Mouse (Mus musculus) CD4-positive helper T cell, adult 2 months (primary cell): ENCODE measurements around the gene Lrrc30.

ENCODE experiments used
- DNase-seq: peaks from one replicate; pipeline ENCODE4 v3.0.0-alpha.2; 2012; ENCODE audit warnings: low read depth, missing footprints, low spot score

Lrrc30 gene

DNA sequence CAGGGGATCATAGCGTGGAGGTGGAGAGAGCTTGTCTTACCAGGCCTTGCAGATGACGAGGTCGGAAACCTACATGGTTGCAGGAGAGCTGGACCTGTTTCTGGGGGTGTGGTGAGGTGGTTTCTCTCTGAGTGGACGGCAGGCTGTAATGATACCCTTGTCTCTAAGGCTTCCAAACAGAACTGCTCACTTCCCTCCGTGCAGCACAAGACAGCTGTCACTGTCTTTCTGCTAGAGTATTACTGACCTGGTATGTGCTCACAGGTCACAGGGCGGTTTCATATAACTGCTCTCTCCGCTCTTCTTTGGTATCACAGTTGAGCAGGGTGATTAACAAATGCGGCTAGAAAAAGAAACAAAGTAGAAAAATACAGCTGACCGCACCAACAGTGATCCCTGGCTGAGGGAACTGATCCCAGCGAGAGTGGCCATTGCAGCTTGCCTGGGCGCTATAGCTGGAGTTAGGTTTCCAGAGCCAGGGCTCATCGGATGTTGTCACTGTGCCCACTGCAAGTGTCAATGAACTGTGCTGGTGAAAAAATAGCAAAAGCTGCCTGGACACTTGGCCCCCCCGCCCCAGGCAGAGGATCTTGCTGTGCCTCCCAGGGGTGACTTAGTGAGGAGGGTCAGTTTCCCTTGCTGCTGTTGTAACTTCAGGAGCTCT lies at the start of gene Lrrc30:
Gene Lrrc30 (minus strand): TSS at position 48 of the 664 bp plus-strand sequence.
- no peak for DNase-seq

DNA sequence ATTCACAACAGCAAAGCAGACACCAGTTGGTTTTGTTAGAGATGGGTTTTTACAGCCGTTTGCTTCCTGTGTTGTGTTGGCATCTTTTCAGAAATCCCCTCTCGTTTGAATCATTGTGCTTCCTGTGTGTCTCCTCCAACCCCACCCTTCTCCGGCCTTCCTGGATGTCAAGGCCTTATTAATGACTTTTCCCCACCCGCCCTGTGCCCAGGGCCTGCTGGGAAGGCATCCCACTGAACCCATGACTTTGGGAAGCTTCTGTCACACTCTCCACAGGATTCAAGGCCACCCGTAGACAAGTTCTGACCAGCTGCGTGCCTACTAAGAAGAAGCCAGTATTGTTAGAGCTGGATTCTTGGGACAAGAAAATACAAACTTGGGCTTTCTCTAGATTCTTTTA lies 48.6 kb upstream of the Lrrc30 start:
- no peak for DNase-seq

DNA sequence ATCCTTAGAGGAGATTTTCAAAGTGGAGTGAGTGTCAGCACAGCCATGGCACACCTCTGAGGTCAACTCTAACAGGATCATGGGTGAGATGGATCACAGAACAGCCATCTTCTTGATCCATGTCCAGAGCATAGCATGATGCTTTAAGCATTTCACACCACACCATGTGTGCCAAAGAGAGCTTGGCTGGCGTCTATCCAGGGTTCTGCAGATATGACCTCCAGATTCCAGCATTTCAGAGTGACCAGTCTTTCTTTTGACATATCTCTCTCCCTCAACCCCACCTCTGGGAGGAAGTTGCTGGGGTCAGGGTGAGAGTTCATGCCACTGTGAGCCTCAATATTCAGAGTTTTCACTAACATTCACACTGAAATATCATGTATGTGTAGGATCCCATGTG lies 46.1 kb upstream of the Lrrc30 start:
- no peak for DNase-seq

DNA sequence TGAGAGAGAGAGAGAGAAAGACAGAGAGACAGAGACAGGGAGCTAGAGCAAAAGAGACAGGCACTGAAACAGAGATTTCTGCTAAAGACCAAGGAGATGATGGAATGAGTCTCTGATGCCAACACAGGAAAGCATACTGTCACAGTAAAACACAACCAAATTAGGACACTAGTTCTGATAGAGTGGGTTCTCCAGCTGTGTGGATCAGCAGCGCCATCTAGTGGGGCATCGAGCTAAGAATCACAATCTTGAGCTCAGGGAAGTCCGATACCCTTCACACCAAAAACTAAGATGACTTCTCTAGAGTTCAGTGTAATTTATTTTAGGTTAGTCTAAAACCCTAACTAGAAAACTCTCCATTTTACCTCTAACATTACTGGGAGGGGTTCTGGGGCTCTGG lies 35.5 kb upstream of the Lrrc30 start:
- DNase-seq: no peak

DNA sequence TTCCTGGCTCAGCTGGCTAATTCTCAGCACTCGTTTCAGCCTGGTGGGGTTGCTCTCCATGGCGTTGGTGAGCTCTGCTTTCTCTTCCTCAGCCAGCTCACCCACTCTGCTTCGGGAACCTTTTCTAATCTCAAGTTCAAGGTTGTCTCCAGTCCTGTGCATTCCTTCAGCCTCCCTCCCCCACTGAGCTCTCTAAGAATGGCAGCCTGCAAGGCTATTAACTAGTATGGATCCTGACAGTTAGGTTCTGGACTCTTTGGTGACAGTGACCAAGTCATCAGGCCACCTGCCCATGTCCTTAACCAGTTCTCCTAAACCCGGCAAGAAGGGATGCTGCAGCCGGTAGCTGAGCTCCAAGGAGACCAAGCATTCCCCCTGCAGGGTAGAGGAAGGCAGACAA lies 34.5 kb upstream of the Lrrc30 start:
- no peak for DNase-seq

DNA sequence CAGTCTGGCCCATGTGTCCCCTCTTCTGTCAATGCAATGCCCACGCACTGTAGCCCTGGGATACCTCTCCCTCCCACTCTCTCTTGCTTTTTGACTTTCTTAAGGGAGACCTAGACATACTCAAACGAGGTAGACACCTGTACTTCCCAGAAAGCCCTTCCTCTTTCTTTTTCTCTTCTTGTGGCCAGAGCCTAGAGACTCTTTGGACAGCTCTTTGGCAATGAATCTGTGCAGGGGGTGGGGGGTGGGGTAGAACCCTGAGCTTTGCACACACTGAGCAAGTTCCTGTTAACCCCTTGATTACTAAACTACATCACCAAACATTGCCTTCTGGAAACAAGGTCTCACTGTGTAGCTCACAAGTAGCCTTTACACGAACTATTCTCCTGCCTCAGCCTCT lies 31.8 kb upstream of the Lrrc30 start:
- no peak for DNase-seq

DNA sequence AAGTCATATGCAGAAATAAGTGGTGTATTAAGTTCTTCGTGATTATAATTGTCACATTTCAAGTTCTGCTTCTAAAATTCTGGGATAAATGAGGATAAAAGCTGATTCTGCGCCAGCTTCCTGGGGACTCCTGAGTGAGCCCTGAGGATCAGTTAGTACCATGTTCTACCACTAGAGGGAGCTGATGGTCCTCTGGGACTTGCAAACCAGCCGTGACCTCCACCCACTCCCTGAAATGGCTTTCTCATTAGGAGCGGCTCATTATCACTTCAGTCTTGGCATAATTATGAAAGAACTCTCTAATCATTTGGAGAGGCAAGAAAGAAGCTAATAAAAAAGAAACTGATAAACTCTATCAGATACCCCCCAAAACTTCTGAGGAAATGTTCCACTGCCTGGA lies 19.0 kb upstream of the Lrrc30 start:
- DNase-seq: no peak

DNA sequence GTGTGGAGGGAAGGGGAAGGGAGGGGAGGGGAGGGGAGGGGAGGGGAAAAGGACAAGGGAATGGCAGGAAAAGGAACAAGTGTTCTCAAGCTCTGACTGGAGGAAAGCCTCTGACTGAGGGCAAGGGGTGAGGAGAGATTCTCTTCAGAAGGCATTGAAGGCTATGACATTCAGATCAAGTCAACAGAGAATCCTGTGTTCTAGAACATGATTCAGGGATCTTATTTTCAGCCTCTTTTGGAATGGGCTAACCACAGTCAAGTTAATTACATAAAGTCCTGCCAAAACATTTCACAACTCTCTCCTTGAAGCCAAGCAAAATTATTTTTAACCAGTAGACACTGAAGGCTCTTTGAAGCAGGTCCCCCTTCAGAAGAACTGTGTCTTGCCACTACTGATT lies 9.1 kb upstream of the Lrrc30 start:
- DNase-seq: no peak

DNA sequence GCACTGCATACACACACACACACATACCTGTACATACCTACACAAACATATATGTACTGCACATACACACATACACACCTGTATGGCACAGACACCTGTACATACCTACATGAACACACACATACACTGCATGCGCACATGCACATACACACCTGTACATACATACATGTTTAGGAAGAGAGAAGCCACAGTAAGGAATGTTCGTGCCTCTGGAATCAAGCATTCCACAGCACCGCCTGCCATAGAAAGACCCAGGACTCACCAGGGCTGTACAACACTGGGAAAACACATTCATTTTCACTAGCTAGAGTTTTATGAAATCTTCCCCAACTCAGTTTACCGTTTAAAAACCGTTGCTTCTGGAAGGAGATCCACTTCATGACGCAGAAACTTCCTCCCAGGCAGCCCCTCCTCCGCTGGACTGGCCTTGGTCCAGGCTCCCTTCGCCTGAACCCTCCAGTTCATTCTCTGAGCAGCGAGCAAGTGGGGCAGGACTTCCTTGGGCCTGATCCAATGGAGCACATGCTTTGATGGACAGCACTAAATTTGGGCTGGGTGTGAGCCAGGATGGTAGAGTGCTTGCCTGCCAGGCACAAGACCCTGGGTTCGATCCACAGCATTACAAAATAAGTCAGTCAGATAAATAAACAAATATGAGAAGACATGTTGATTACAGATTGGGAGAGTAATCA lies 5.7 kb upstream of the Lrrc30 start:
- no peak for DNase-seq

DNA sequence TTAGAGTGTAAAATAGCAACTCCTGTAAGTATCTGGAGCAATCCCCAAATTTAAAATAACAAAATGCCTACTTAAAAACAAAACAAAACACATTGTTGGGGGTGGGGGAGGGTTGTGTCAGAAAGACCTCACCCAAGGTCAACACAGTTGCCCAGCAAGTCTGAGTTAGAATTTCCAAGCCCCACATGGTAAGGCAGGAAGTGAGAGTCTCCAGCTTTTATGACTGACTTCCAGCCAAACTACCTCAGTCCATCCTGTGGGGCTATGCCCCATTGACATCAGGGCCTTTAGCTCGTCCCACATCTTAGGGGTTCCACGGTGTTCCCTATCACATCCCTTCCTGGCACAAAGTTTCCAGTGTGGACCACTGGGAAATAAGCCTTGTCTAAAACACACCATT lies 4.4 kb upstream of the Lrrc30 start:
- no peak for DNase-seq

DNA sequence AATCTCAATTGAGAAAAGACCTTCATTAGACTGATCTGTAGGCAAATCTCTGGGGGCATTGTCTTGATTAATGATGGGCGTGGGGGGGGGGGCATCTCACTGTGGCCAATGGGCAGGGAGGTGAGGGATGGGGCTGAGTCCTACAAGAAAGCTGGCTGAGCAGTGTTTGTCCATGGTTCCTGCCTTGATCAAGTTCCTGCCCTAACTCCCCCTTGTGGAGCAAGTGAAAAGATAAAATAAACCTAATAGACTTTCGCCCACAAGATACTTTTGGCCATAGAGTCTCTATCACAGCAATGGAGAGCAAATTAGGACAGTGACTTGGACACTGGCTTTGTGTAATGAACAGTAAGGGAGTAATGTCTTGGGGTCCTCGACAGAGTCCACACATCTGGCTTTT lies 3.8 kb upstream of the Lrrc30 start:
- DNase-seq: no peak

DNA sequence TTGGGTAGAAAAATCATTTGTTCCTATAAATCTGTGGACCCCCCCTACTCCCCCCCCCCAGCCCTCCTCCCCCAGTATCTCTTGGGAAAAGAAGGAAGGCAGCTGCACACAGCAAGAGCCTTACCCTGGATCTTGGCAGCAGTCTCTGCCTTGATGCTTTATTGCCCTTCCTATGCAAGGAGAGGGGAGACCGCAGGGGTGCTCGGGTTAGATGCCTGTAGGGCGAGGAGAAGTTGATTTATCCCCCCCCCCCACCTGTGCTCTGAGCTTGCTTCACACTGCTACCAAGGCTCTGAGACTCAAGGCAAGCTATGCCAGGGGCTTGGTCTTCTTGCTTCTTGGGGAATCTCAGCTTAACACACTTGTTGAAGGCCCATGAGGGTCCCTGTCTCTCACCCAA lies 2.8 kb downstream of the Lrrc30 start:
- no peak for DNase-seq

DNA sequence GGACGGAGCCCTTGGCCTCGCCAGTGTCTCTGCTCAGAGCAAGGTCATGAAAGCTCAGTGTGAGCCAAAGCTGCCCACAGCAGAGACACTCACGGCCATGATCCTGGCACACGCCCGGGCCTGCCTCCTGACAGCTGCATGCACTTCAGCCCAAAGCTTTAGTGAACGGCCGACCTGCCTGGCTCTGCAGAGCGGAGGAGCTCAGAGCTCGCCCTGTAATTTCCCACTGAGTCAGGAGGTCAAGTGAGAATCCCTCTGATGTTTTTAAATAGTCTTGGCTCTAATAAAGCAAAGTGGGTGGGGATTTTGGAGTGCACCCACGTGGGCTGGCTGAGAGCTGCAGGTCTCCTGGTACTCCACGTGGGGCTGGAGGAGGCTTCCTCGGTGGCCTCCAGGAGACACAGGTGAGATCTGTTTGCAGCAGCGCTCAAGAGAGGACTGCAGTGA lies 3.3 kb downstream of the Lrrc30 start:
- no peak for DNase-seq

DNA sequence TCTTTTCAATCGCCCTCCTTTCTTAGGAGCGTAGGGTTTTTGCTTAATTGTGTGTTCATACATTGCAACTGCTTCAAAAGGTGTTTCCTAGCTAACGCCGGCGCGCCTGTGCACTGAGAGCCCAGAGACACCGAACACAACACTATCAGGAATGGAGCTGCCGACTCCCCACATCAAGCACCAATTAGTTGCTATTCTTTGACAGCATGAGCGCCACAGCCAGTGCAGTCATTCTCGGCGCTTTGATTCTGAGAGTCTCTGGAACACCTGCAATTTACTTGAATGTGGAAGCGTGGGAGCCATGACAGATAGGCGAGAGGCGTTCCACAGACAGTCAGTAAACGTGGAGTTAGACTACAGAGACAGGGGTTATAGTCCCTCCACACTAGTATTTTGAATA lies 4.0 kb downstream of the Lrrc30 start:
- DNase-seq: no peak

DNA sequence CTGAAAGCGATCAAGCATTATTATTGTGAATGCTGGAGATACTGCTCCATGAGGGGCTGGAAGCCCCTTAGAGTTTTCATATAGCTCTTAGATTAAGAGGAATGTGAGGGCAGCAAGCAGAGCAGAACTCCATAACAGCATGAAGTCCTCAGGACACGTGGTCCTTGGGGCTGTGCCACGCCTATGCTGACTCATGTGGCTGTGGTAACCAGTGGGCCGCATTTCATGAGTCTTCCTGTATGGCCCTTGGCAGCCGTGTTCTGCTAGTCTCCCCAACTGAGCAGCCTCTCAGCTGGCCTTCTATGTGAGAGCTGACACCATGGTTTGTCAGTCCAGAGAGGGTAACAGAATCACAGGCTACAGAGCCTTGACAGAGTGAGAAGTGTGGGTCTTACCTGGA lies 7.1 kb downstream of the Lrrc30 start:
- no peak for DNase-seq

DNA sequence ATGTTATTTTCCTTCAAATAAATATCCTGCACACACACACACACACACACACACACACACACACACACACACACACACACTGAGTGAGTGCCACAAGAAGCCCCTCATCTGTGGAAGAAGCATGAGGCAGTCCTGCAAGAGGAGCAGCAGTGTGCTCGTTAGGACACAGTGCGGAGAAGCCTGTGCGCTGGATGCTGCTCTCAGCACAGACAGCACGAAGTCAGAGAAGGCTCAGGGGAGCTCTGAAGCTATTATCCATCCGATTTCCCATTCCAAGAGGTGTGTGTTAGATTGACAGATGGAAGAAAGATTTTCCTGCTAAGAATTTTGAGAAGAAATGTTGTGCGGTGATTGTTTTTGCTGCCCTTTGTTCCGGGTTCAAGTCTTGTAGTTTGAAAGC lies 13.5 kb downstream of the Lrrc30 start:
- DNase-seq: no peak

DNA sequence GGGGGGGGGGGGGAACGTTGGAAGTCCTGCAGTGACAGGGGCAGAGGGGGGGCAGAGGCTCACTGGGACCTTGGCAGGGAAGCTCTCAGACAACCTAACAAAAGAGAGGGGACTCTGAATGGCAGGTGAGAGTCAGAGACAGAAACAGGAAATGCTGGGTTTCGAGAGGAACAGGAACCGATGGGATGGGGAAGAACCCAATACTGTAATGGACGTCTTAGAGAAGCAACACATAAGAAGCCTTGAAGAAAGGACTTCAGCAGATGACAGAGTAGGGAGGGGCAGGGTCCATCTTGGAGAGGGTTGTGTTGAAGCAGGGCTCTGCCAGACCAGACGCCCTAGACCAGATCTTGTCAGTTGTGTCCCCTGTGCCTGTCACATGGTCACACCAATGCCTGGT lies 18.1 kb downstream of the Lrrc30 start:
- DNase-seq: no peak

DNA sequence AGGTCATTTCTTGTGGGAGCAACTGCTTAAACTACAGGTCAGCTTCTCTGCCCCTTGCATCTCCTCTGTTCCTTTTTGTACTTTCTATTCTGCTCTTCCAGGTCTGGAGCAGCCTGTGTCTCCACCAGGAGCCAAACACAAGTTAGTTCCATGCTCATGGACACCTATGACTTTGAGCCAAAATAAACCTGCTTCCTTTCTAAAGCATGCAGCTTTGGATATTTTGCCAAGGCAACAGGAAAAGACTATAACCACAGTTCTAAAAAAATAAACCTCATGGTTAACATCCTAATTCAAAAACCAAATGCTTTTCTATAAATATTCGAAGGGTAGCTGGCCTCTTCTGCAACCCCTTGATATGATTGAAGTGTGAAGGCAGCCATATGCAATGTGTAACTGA lies 19.9 kb downstream of the Lrrc30 start:
- DNase-seq: no peak

DNA sequence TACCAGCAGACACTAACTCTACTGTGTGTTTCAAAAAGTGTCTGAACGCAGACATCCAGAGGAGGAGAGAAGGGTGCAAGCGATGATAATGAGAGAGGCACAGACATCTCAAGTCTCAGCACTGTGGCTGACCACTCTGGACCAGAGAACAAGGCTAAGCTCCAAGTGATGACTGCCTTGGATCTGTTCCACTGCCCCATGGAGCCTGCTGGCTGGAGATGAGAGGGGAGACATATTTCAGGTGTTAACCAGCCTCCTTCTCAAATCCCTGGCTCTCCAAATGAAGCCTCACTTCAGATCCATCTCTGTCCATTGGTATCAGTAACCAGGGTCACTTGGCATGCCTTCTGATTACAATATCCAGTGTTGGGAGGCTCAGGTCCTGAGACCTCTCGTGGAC lies 20.4 kb downstream of the Lrrc30 start:
- DNase-seq: no peak

DNA sequence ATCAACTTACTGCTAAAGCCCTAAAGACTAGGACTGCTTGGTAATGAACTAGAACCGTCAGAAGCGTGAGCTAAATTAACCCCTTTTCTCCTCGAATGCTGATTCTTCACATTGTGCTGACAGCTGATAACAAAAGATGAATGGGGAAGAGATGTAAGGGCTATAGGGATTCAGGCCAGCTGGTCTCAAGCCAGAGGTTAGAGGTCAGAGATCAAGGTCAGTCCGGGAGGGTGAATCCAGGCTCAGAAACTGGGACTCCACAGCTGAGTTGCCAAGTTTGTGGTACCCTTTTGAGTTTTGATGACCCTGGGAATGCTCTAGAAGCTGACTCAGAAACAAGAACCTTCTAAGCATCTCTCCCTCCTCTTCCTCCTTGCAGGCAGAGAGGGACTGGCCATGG lies 28.1 kb downstream of the Lrrc30 start:
- DNase-seq: no peak

DNA sequence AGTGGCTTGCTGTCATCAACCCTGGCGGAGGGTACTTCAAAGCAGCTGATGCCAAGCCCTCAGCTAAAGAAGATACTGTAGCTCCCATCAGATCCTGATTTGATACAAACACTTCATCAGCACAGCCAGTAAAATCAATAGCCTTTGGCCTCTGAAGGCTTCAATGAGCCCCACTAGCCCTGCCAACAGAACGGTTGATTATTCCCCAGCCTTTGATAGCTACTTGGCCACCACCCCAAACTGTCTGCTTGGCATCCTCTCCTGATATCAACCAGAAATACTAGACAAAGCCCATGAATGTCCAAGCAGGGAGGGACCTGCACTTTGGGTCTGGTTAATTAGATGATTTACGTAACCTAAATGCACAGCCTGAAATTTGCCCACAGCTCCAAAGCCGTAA lies 30.0 kb downstream of the Lrrc30 start:
- no peak for DNase-seq

DNA sequence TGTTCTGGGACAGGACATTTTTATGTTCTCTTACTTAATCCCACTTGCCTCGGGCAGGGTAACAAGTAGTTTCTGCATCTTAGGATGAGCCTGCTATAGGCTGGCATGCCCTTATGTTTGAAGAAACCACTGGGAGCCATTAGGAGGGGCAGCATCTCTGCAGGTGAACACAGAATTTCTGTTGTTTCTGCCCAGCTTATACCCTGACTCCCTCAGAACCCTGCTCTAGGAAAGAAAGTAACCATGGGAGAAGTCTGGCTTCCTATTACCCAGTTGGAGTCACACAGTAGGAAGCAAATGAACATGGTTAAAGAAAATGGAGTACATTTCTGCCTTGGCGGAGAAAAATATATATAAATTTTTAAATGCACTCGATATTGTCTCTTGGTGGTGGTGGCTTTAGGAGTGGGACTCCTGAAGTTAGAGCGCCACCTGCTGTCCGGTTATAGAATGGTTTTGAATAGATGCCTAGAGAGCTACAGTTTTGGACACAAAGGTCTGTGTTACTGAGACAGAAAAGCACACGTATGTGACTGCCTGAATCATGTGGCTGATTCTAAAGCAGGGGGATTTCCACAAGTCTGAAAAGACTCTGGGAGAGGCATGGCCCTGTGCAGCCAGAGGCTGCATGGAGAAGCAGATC lies 47.5 kb downstream of the Lrrc30 start:
- no peak for DNase-seq

DNA sequence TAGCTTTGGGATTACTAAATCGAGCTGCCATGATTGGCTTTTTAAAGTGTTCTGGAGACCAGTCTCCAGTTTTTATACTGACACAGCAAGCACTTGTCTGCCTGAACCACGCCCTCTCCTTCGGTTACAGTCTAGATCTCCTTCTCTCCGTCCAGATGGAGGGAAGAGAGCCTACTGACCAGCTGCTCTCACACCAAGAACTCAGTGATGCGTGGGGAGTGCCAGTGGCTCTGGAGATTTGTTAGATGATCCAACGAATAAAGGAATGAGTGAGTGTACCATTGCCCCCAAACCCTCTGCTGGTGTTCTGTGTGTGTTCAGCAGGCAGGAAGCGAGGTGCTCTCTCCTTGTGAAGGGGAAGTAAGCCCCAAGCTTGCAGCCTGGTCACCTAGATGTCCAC lies 48.0 kb downstream of the Lrrc30 start:
- no peak for DNase-seq
